Mouse (Mus musculus) intestine, embryonic 15.5 days (tissue): Measurements from ENCODE around the gene Ptprq. TPM values are rescaled to one million over a fixed set of nuclear protein-coding genes. Genes with fewer than 3 reads are reported as not detected.

Experiments used
- ATAC-seq: fragments of 200-750 bp; cut with Nextera tagmentation; 2 replicates; pipeline ENCODE4 v1.8.0; 2017; ENCODE audit warnings: moderate TSS enrichment, moderate library complexity
- H3K27ac ChIP-seq: fragments of 300-500 bp; sonication (generic); 2 replicates; pipeline ENCODE4 v1.5.1; 2015; ENCODE audit warnings: mild to moderate bottlenecking, inconsistent platforms
- H3K27me3 ChIP-seq: fragments of 300-500 bp; sonication (generic); replicated peaks from 2 replicates; pipeline ENCODE4 v1.6.1; 2015; ENCODE audit warnings: inconsistent platforms
- H3K36me3 ChIP-seq: fragments of 300-500 bp; sonication (generic); 2 replicates; pipeline ENCODE4 v1.6.1; 2015; ENCODE audit warnings: inconsistent platforms
- H3K4me1 ChIP-seq: fragments of 300-500 bp; sonication (generic); replicated peaks from 2 replicates; pipeline ENCODE4 v1.6.1; 2015; ENCODE audit warnings: inconsistent platforms
- H3K4me2 ChIP-seq: fragments of 300-500 bp; sonication (generic); replicated peaks from 2 replicates; pipeline ENCODE4 v1.6.1; 2015; ENCODE audit warnings: mild to moderate bottlenecking, inconsistent platforms
- H3K4me3 ChIP-seq: fragments of 300-500 bp; sonication (generic); replicated peaks from 2 replicates; pipeline ENCODE4 v1.5.1; 2015; ENCODE audit warnings: inconsistent platforms
- H3K9ac ChIP-seq: fragments of 300-500 bp; sonication (generic); 2 replicates; pipeline ENCODE4 v1.6.1; 2015; ENCODE audit warnings: inconsistent platforms
- H3K9me3 ChIP-seq: fragments of 300-500 bp; sonication (generic); 2 replicates; pipeline ENCODE4 v1.6.1; 2016; ENCODE audit warnings: inconsistent platforms
- WGBS: fragments of 180-500 bp; shearing (Covaris S2); methylation state at CpG from one replicate; pipeline ENCODE4 v1.1.7; 2015; 5-methylcytosine and 5-hydroxymethylcytosine counted together
- polyA plus RNA-seq: library from polyadenylated mRNA; unstranded; fragments of >200 nt; fragmentation: Nextera tagmentation; extraction: Ambion mirVana; gene quantifications from 2 replicates; pipeline ENCODE4 v1.2.1, GENCODE M21; 2015

Ptprq gene
- 0.04 and 0.05 TPM in 2 replicates for polyA plus RNA-seq

DNA sequence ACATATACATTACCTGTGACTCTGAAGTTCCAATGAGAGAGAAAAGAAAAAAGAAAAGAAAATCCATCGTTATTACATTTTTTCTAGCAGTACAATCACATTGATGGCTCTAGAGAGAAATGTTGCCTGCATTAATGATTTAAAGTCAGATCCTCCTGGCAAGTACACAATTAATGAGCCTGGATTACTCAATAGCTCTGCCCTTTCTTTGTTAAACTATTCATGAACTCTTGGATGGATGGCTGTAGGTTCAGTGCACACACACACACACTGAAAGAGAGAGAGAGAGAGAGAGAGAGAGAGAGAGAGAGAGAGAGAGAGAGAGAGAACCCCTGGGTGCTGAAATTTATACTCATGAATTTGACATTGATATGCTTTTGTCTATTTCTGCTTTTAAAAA lies at the start of gene Ptprq:
Ptprq (minus strand) TSS at position 246 of the 400 bp plus-strand sequence.
- 73% methylated on average over 1 of the region's 1 CpGs for WGBS
- Histone ChIP-seq H3K27ac (no peak within 1 kb of the TSS), H3K4me3 (no peak within 1 kb of the TSS), H3K9ac (no peak within 1 kb of the TSS), H3K36me3 (no peaks in the 10 kb centered on the region), H3K4me2 (no peak within 1 kb of the TSS), H3K4me1 (no peaks in the 10 kb centered on the region), H3K9me3 (no peaks in the 10 kb centered on the region), H3K27me3 (no peaks in the 10 kb centered on the region)
- no peak for ATAC-seq

DNA sequence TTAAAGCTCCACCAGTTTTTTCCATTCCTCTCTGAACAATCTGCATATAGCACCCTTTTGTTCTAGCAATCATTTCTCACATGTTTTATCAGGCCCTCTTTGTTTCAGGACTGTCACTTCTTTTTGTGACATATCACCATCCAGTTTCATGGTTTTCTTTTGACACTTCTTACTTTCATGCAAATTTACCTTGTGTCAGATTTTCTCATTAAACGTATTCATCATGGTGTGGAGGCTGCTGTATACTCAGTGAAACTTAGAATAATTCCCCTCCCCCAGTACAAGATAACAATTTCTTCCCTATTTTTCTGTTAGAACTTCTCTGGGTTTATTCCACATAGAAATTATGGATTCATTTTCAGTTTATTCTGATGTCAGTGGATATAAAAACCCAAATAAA lies 39.8 kb upstream of the Ptprq start:
- H3K27me3 ChIP-seq, result no peaks in the 10 kb centered on the region
- H3K4me3 ChIP-seq, result no peak overlapping the region
- H3K36me3 ChIP-seq, result no peaks in the 10 kb centered on the region
- no peak for ATAC-seq
- H3K27ac ChIP-seq, result no peak overlapping the region
- H3K9me3 ChIP-seq, result no peaks in the 10 kb centered on the region
- no peak overlapping the region for H3K9ac ChIP-seq
- H3K4me1 ChIP-seq, result no peaks in the 10 kb centered on the region
- no peak overlapping the region for H3K4me2 ChIP-seq
- WGBS, result 80% methylated on average over 1 of the region's 1 CpGs

DNA sequence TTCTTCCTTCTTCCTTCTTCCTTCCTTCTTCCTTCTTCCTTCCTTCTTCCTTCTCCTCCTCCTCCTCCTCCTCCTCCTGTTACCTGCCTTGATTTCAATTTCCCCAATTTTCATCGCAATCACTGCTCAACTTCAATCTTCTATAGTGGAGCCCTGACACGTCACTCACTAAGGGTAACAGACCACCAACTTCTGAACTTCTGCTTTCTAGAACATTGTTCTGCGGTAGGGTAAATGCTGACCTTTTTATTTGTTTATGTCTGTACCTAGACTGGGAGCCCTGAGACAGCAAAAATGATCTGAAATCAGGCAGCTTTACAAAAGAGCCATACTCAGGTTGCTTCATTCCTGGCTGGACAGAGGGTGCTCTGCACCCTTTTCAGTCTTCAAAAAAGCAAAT lies 33.6 kb upstream of the Ptprq start:
- Histone ChIP-seq H3K36me3 (no peaks in the 10 kb centered on the region), H3K4me3 (no peak overlapping the region), H3K4me1 (peaks cover 5% of the 10 kb centered on the region; the same call in 1 of the 2 replicates), H3K9ac (no peak overlapping the region), H3K27me3 (no peaks in the 10 kb centered on the region), H3K9me3 (no peaks in the 10 kb centered on the region), H3K4me2 (no peak overlapping the region), H3K27ac (no peak overlapping the region)
- 85% methylated on average over 3 of the region's 3 CpGs for WGBS
- ATAC-seq, result no peak

DNA sequence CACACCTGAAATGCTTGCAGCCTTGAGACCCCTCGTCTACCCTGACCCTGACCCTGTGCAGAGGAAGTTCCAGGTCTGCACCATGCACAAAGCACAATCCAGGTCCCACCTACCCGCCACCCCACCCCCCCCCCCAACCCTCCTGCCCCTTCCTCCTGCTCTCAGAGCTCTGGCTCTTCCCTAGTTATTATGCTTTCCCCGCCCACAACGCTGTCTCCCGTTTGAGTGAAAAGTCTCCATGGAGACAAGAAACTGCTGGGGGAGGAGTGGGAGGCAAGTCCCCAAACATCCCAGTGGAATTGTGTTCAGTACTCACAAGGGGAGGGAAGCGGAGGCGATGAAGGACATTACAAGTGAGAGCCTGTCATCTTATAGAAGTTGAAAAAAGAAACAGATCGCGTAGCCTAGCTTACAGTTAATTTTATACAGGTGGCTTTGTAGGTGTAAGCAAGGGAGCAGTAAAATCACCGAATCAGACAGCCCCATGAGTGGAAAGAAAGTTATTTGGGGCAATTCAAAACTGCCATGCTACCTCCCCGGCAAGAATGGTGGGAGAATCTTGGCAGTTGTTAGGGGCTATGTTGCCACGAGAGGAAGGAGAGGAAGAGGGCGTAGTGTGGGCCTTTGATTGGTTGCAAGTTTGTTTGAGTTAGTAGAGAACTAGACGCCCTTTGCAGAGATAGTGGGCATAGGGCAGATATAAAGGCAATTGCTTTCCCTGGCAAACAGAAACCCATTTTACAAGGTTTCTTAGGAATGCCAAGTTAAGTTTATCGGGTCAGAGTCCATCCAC lies 32.7 kb upstream of the Ptprq start:
- Histone ChIP-seq H3K4me2 (peak overlapping the region; percentile 40), H3K4me3 (peak overlapping the region; percentile 7; the same call in 1 of the 2 replicates), H3K36me3 (no peaks in the 10 kb centered on the region), H3K9ac (no peak overlapping the region), H3K27ac (no peak overlapping the region), H3K27me3 (no peaks in the 10 kb centered on the region), H3K9me3 (no peaks in the 10 kb centered on the region), H3K4me1 (peaks cover 5% of the 10 kb centered on the region; the same call in 1 of the 2 replicates)
- WGBS, result 33% methylated on average over 15 of the region's 15 CpGs
- ATAC-seq, result peak; percentile 56

DNA sequence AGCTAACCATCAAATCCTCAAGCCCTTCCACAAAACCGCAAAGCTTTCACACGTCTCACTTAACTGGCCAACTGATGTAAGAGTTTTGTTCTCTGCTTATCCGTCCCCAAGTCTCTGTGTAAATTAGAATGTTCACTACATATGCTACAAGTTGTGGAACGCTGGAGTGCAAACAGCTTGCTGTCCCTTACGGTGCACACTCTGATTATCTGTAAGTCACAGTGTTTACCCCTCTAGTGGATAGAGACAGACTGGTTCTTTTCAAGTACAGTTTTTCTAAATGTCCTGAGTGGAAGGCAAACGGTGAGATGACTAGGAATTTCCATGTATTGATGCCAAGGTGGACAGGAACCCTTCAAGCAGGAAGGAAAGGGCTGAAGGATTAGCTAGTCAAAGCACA lies 32.1 kb upstream of the Ptprq start:
- Histone ChIP-seq H3K27ac (no peak overlapping the region), H3K9me3 (no peaks in the 10 kb centered on the region), H3K4me2 (peak overlapping the region; percentile 40), H3K4me1 (peaks cover 5% of the 10 kb centered on the region; the same call in 1 of the 2 replicates), H3K27me3 (no peaks in the 10 kb centered on the region), H3K9ac (no peak overlapping the region), H3K4me3 (no peak overlapping the region), H3K36me3 (no peaks in the 10 kb centered on the region)
- no peak for ATAC-seq
- 21% methylated on average over 6 of the region's 6 CpGs for WGBS

DNA sequence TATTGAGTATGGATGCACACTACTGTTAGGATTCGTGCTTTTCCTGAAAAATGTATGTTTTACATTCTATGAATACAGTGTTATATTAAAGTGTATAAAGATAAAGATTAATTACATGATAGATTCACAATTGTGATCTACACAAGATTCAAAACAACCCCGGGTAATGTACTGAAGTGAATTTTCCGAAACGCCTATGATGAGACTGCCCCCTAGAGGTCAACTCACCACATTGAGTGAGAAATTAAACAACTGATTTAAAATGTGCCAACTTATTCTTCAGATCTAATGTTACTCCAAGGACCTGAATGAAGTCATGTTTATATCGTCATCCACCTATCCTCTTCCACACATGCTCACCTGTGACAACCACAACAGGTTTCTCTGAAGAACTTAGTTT lies 27.7 kb upstream of the Ptprq start:
- peak; percentile 28; the same call in 1 of the 2 replicates for ATAC-seq
- Histone ChIP-seq H3K9me3 (no peaks in the 10 kb centered on the region), H3K4me3 (no peak overlapping the region), H3K27me3 (no peaks in the 10 kb centered on the region), H3K4me1 (peaks cover 2% of the 10 kb centered on the region; the same call in 1 of the 2 replicates), H3K4me2 (no peak overlapping the region), H3K36me3 (no peaks in the 10 kb centered on the region), H3K27ac (no peak overlapping the region), H3K9ac (no peak overlapping the region)
- WGBS, result 20% methylated on average over 5 of the region's 5 CpGs

DNA sequence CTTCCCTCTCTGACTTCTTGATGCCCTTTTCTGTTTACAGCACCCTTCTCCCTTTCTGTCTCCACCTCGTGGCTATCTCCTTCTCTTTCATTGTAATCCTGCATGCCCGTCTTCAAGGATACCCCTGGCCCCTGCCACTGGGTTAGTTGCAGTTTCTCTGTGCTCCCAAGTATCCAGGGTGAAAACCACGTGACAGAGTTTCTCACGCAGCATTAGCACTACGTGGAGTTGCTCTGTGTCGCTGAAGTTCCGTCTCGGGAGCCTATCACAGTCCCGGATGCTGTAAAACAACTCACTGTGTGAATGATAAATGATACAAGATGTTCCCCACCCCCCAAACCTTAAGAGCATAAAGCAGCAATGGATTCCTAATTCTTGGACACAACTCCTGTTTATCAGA lies 26.9 kb upstream of the Ptprq start:
- no peaks in the 10 kb centered on the region for H3K27me3 ChIP-seq
- no peak overlapping the region for H3K9ac ChIP-seq
- H3K4me2 ChIP-seq, result peak overlapping the region; percentile 36
- WGBS, result 19% methylated on average over 9 of the region's 9 CpGs
- H3K4me3 ChIP-seq, result no peak overlapping the region
- no peak overlapping the region for H3K27ac ChIP-seq
- no peaks in the 10 kb centered on the region for H3K36me3 ChIP-seq
- H3K9me3 ChIP-seq, result no peaks in the 10 kb centered on the region
- peak; percentile 45; the same call in 1 of the 2 replicates for ATAC-seq
- no peaks in the 10 kb centered on the region for H3K4me1 ChIP-seq

DNA sequence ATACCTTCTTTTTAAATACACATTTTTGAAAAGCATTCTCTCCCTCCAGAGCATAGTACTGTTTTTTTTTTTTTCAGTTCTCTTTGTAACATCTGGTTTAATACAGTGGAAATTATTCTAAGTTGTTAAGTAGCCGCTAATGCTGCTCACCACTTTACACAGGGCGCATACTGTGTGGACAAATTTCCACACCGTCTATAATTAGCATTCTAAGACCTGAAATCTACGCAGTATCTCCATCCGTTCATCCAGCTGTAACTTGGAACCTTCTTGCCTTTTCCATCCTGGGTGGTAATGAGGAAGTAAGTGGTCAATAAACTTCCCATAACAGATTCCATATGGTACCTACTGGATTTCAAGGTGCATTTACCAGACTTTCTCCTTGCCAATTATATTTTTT lies 20.0 kb upstream of the Ptprq start:
- Histone ChIP-seq H3K4me1 (no peaks in the 10 kb centered on the region), H3K36me3 (no peaks in the 10 kb centered on the region), H3K9ac (no peak overlapping the region), H3K27me3 (no peaks in the 10 kb centered on the region), H3K4me2 (no peak overlapping the region), H3K4me3 (no peak overlapping the region), H3K9me3 (no peaks in the 10 kb centered on the region), H3K27ac (no peak overlapping the region)
- 81% methylated on average over 5 of the region's 5 CpGs for WGBS
- ATAC-seq, result no peak

DNA sequence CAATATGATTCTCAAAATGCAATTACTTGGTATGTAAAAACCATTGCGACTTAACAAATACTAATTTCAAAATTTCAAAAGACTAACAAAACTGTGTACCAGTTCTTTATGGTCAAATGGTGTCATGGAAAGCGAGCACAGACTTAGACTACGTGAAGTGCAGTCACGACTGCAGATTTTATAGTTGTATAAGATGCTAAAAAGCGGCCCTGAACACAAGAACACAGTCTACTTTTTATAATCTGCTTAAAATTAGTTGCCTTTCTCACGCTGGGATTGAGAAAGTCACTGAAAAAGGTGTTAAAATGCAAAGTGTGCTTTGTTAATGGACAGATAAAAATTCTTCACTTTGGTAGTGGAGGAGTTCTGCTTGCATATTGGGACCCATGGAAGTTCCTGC lies 17.9 kb upstream of the Ptprq start:
- Histone ChIP-seq H3K4me3 (no peak overlapping the region), H3K27me3 (no peaks in the 10 kb centered on the region), H3K9me3 (no peaks in the 10 kb centered on the region), H3K4me2 (no peak overlapping the region), H3K4me1 (no peaks in the 10 kb centered on the region), H3K27ac (no peak overlapping the region), H3K36me3 (no peaks in the 10 kb centered on the region), H3K9ac (no peak overlapping the region)
- no peak for ATAC-seq
- 85% methylated on average over 6 of the region's 6 CpGs for WGBS

DNA sequence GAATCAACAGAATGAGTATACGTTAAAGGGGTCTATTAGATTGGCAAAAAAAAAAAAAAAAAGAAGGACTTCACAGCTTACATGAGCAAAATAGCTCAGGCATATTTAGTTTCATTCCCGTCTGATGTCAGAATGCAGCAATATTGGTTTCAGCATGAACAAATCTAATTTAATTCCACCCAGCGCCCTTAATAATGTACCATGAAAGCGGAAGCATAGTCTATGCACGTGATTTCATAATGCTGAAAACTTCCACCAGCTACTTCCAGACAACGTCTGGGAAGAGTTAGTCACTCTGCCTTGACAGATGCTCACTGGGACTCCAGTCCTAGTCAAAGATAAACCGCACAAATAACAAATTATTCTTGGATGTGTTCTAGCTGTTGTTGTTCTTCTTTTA lies 15.6 kb upstream of the Ptprq start:
- H3K27me3 ChIP-seq, result no peaks in the 10 kb centered on the region
- no peaks in the 10 kb centered on the region for H3K4me1 ChIP-seq
- no peak overlapping the region for H3K4me3 ChIP-seq
- H3K9ac ChIP-seq, result no peak overlapping the region
- no peaks in the 10 kb centered on the region for H3K9me3 ChIP-seq
- no peaks in the 10 kb centered on the region for H3K36me3 ChIP-seq
- no peak overlapping the region for H3K4me2 ChIP-seq
- no peak overlapping the region for H3K27ac ChIP-seq
- no peak for ATAC-seq
- WGBS, result 79% methylated on average over 7 of the region's 7 CpGs

DNA sequence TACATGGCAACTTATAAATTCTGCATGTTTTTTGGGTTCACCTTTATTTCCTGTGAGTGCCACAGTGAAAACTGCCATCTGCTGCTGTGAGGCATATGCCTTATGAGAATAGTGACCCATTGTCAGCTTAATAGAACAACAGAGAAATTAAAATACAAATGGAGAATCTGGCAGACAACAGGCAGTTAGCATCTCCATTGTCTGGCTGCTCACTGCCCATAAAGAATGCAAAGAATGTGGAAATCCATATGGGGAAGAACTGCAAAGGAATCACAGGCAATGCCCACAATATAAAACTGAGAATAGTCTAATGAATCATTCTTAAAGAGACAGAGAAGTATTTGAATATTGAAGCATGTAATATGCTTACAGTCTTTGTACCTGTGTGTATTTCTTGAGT lies 14.5 kb upstream of the Ptprq start:
- Histone ChIP-seq H3K9me3 (no peaks in the 10 kb centered on the region), H3K27ac (no peak overlapping the region), H3K4me2 (no peak overlapping the region), H3K4me1 (no peaks in the 10 kb centered on the region), H3K36me3 (no peaks in the 10 kb centered on the region), H3K27me3 (no peaks in the 10 kb centered on the region), H3K9ac (no peak overlapping the region), H3K4me3 (no peak overlapping the region)
- ATAC-seq, result no peak

DNA sequence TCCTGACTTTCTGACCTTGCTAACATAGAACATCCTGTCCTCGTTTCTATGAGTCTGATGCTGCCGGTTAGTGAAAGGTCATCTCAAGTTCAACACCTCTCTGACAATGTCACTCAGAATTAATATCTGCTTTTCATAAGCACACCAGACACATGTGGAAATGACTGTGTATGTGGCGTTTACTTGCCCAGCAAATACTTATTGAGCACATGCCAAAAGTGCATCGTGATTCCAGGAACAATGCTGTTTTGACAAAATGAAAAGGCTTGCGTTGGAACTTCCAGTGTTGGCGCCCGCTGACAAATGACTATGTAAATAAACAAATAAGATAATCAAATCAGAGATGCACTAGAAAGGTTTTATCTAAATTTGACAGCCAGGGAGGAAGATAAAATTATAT lies 5.8 kb upstream of the Ptprq start:
- H3K4me3 ChIP-seq, result no peak overlapping the region
- no peak overlapping the region for H3K9ac ChIP-seq
- no peaks in the 10 kb centered on the region for H3K27me3 ChIP-seq
- WGBS, result 57% methylated on average over 7 of the region's 7 CpGs
- H3K9me3 ChIP-seq, result no peaks in the 10 kb centered on the region
- H3K4me2 ChIP-seq, result no peak overlapping the region
- no peak overlapping the region for H3K27ac ChIP-seq
- no peak for ATAC-seq
- no peaks in the 10 kb centered on the region for H3K4me1 ChIP-seq
- no peaks in the 10 kb centered on the region for H3K36me3 ChIP-seq

DNA sequence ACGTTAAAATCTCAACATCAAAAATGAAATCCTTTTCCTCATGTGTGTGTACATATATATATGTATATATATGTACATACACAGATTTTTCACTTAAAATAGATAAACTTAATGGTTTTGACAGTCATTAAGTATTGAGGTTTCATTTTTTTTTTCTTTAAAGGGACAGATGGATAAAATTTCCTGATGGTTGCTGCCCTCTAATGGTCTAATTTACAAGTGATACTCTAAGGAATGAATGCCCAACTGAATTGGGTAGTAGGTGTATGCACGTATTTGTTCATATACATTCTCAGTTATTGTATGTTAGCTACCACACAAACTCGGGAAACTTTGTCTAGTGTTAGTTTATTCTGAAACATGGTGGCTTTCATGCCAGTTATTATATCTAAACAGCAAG lies 15.4 kb downstream of the Ptprq start:
- no peaks in the 10 kb centered on the region for H3K27me3 ChIP-seq
- 40% methylated on average over 3 of the region's 3 CpGs for WGBS
- H3K9ac ChIP-seq, result no peak overlapping the region
- no peaks in the 10 kb centered on the region for H3K4me1 ChIP-seq
- H3K4me2 ChIP-seq, result no peak overlapping the region
- no peak overlapping the region for H3K4me3 ChIP-seq
- no peak overlapping the region for H3K27ac ChIP-seq
- H3K36me3 ChIP-seq, result no peaks in the 10 kb centered on the region
- H3K9me3 ChIP-seq, result no peaks in the 10 kb centered on the region
- ATAC-seq, result no peak
